Mouse (Mus musculus) kidney, adult 2 months (tissue): ENCODE data around the gene H1foo. TPM values are rescaled to one million over a fixed set of nuclear protein-coding genes. Genes with fewer than 3 reads are reported as not detected.

ENCODE experiments used
- DNase-seq: peaks from one replicate; pipeline ENCODE4 v3.0.0; 2021
- H3K27ac ChIP-seq: fragments of 200-500 bp; 2 replicates; pipeline ENCODE4 v1.5.1; 2012; ENCODE audit warnings: low read depth, low read length, control low read depth, inconsistent platforms; ENCODE audit not compliant: insufficient read depth
- H3K27me3 ChIP-seq: fragments of 200-500 bp; replicated peaks from 2 replicates; pipeline ENCODE4 v1.6.1; 2012; ENCODE audit warnings: mild to moderate bottlenecking, moderate library complexity, low read length, inconsistent platforms; ENCODE audit not compliant: control insufficient read depth, insufficient read depth
- H3K36me3 ChIP-seq: fragments of 200-500 bp; 2 replicates; pipeline ENCODE4 v1.6.1; 2012; ENCODE audit warnings: mild to moderate bottlenecking, moderate library complexity, low read length, inconsistent platforms; ENCODE audit not compliant: control insufficient read depth, insufficient read depth
- H3K4me1 ChIP-seq: fragments of 200-500 bp; 2 replicates; pipeline ENCODE4 v1.6.1; 2011; ENCODE audit warnings: low read length; ENCODE audit not compliant: control insufficient read depth, insufficient read depth
- H3K4me3 ChIP-seq: fragments of 200-500 bp; 2 replicates; pipeline ENCODE4 v1.5.1; 2011; ENCODE audit warnings: mild to moderate bottlenecking, low read depth, low read length, control low read depth; ENCODE audit not compliant: insufficient read depth
- CTCF ChIP-seq: fragments of 200-500 bp; conservative IDR thresholded peaks from 2 replicates; pipeline ENCODE4 v1.5.1; 2011; ENCODE audit warnings: low read depth, mild to moderate bottlenecking, control low read depth, low read length, moderate library complexity, mixed read lengths; ENCODE audit not compliant: insufficient read depth, insufficient read length
- POLR2A ChIP-seq: fragments of 200-500 bp; IDR thresholded peaks from one replicate; pipeline ENCODE4 v1.6.1; 2011; ENCODE audit warnings: low read depth, low read length, control low read depth
- WGBS: fragments of 180-500 bp; shearing (Covaris S2); methylation state at CpG from one replicate; pipeline ENCODE4 v1.1.7; 2018; 5-methylcytosine and 5-hydroxymethylcytosine counted together
- polyA plus RNA-seq: library from polyadenylated mRNA; depleted of rRNA; stranded (reverse); fragments of >200 nt; gene quantifications from 2 replicates; pipeline ENCODE4 v1.2.3, GENCODE M21; 2012

Gene H1foo
- polyA plus RNA-seq, 1 experiment = not detected

DNA sequence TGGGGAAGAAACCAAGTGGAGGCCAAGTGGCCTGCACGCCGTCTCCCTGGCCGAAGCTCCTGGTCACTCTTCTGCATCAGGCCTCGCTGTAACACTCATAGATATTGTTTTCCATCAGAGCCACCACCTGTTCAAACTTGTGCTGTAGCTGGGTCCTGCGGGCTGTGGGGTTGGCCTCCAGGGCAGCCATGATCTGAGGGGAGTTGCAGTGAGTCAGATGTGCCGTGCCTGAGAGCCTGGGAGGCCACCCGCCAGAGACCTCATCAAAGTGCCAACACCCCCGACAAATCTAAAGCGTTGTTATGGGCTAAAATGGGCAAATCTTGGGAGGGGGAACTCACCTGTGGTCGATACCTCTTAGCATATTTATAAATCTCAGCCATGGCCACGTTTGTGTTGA lies 10.9 kb downstream of the H1foo start:
- WGBS = 83% methylated on average over 11 of the region's 11 CpGs
- Histone ChIP-seq H3K27ac (no peak overlapping the region), H3K4me3 (no peak overlapping the region), H3K27me3 (no peaks in the 10 kb centered on the region), H3K36me3 (no peaks in the 10 kb centered on the region), H3K4me1 (peaks cover 18% of the 10 kb centered on the region)
- no peak for DNase-seq
- TF ChIP-seq POLR2A = no peak
- no peak for TF ChIP-seq CTCF

- H3K27me3 ChIP-seq = no peaks in the 10 kb centered on the region
- H3K36me3 ChIP-seq = no peaks in the 10 kb centered on the region
- TF ChIP-seq CTCF (peak; percentile 31; the same call in 1 of the 2 replicates), POLR2A (no peak)
- no peak for DNase-seq
- H3K4me3 ChIP-seq = peak overlapping the region; percentile 12; the same call in 1 of the 2 replicates
- peak overlapping the region; percentile 24; the same call in 1 of the 2 replicates for H3K27ac ChIP-seq
- WGBS = 56% methylated on average over 13 of the region's 13 CpGs
- H3K4me1 ChIP-seq = peaks cover 18% of the 10 kb centered on the region
These were observed 11.7 kb downstream of the H1foo start for GRCm38 (mm10) chr6:115956418-115956921.

DNA sequence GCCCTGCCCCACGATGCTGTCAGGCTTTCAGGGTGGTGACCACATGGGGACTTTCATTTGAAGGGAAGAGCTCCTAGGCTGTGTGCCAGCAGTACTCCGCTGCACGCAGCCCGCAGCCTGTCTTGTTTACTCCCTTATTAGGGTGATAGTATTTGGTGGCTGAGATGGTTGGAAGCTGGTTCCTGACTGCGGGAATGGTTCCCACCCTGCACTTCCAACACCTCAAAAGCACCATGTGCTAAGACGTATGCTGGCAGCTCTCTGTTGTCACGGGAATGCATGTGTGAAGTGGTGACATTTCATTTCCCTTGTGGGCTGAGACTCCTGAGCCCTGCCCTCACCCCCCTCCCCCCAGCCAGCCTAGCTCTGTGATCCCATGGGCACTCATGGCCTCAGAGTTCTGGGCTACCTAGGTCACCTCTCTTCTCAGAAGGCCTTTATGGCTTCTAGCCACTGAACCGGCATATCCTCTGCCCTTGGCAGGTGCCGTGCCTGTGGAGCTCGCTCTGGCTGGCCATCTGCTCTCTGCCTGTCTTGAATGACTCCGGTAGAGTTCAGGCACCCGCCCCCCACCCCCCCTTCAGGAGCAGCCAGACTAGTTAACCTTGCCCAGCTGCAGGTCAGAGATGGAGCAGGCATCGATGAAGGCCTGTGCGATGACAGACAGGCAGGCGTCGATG lies 12.3 kb downstream of the H1foo start:
- Histone ChIP-seq H3K36me3 (no peaks in the 10 kb centered on the region), H3K27ac (peak overlapping the region; percentile 69)
- peak; percentile 78 for DNase-seq

GRCm38 (mm10) chr6:115957681-115958080 lies 12.9 kb downstream of the H1foo start:
- TF ChIP-seq CTCF = no peak
- TF ChIP-seq POLR2A = no peak
- H3K27ac ChIP-seq = no peak overlapping the region
- H3K36me3 ChIP-seq = no peaks in the 10 kb centered on the region
- no peak for DNase-seq
- H3K4me1 ChIP-seq = peaks cover 18% of the 10 kb centered on the region
- WGBS = 63% methylated on average over 6 of the region's 6 CpGs
- H3K4me3 ChIP-seq = no peak overlapping the region
- no peaks in the 10 kb centered on the region for H3K27me3 ChIP-seq

More for the DNA sequence above, 12.3 kb downstream of the H1foo start:
- Histone ChIP-seq H3K4me1 (peaks cover 18% of the 10 kb centered on the region), H3K4me3 (no peak overlapping the region), H3K27me3 (no peaks in the 10 kb centered on the region)
- 18% methylated on average over 16 of the region's 16 CpGs for WGBS
- TF ChIP-seq CTCF (no peak), POLR2A (no peak)

DNA sequence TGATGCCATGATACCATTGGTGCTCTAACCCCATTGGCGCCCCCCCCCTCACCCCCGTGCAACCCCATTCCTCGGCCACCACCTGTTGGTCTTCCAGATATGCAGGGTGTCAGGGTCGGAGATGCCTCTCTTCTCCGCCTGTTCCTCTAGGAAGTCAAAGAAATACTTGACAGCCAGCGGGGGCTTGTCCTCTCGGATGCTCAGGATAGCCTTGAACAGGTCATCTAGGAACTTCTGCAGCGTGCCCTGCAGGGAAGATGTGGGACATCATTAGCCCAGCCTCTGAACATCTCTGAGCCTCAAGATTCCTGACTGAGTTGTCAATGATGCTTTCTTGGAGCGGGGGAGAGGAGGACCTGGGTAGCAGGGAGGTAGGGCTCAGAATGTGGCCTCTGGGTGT lies 13.7 kb downstream of the H1foo start:
- 84% methylated on average over 9 of the region's 9 CpGs for WGBS
- Histone ChIP-seq H3K27ac (no peak overlapping the region; the same call in 1 of the 2 replicates), H3K36me3 (no peaks in the 10 kb centered on the region)

DNA sequence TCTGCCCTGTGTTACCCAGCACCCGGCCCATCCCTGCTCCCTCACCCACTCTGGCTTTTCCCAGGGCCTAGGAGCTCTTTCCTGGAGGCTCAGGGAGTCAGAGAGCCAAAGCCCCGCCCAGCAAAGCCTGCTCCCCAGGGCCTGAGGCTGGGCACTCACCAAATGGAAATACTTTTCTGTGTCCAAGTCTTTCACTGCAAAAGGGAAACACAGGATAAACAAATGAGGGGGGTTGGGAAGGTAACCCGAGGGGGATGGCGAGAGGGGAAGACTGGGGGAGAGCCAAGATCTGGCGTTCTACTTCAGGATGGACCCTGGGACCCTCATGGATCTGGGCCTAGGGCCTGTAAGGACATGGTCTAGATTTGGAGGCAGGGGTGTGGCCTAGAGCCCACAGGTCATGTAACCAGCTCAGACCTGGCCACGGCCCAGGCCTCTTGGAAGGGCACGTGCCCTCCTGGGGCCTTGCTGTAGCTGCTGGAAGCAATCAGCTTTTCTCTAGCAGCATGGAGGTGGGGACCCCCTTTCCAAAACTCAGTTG lies 14.5 kb downstream of the H1foo start:
- H3K27ac ChIP-seq = peak overlapping the region; percentile 48
- peak; percentile 93 for DNase-seq
- H3K4me1 ChIP-seq = peaks cover 18% of the 10 kb centered on the region
- TF ChIP-seq CTCF = no peak
- no peak for TF ChIP-seq POLR2A
- no peaks in the 10 kb centered on the region for H3K36me3 ChIP-seq
- no peak overlapping the region for H3K4me3 ChIP-seq
- H3K27me3 ChIP-seq = no peaks in the 10 kb centered on the region
- WGBS = 35% methylated on average over 7 of the region's 7 CpGs

More for the DNA sequence above, 13.7 kb downstream of the H1foo start:
- TF ChIP-seq CTCF (no peak), POLR2A (no peak)
- no peak for DNase-seq
- Histone ChIP-seq H3K4me3 (no peak overlapping the region), H3K27me3 (no peaks in the 10 kb centered on the region), H3K4me1 (peaks cover 18% of the 10 kb centered on the region)

DNA sequence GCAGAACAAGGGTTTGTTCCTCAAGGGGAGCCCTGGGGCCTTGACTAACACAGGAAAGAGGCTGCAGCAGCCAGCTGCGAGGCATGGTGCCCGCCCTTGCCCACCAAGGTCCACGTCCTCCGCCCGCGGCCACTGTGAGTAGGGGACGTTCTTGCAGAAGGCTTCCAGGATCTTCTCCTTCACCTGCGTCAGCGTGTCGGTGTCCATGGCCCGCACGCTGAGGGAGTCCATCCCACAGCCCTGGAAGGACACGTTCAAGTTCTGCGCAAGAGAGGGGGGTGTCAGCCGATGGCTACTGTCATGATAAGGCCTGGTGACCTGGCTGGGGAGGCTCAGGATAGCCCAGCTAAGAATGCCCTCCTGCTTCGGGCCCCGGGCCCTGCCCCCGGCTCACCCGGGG lies 15.6 kb downstream of the H1foo start:
- Histone ChIP-seq H3K36me3 (no peaks in the 10 kb centered on the region), H3K27me3 (no peaks in the 10 kb centered on the region), H3K27ac (no peak overlapping the region), H3K4me1 (peaks cover 18% of the 10 kb centered on the region), H3K4me3 (no peak overlapping the region)
- 92% methylated on average over 19 of the region's 19 CpGs for WGBS
- no peak for DNase-seq
- no peak for TF ChIP-seq CTCF
- TF ChIP-seq POLR2A = no peak
